Mouse (Mus musculus): Measurements from ENCODE around the gene Svop. TPM values are rescaled to one million over a fixed set of nuclear protein-coding genes. Genes with fewer than 3 reads are reported as not detected.

The Svop gene
- polyA plus RNA-seq, 1 experiment from 2014 or later, result not detected

DNA sequence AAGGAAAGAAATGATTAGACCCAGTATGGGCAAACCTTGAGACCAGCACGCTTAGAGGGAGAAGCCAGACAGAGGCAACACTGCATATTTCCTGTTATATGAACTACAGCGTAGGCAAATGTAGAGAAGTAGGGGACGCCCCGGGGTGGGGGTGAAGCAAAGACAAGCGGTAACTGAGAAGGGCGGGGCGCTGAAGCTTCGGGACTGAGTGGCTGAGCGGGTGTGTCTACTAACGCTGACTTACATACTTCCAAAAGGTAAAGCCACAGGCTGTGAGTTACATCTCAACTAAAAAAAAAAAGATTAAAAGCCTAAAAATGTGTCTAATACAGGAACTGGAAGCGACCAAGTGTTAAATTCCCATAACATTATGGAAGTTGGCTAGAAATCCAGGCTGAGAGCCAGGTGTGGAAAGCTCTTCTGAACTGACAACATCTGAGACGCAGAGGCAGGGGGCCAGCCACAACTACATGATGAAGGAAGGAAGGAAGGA, 99.0 kb downstream of the Svop start:
- Histone ChIP-seq H3K4me1 (ENCODE audit: insufficient read depth) (peaks cover 39% of the 10 kb centered on the region), H3K27me3 (ENCODE audit: insufficient read depth, low read length) (no peaks in the 10 kb centered on the region; the same call in 1 of the 2 replicates), H3K9ac (replicated peaks) (peak overlapping the region; percentile 83), H3K4me2 (ENCODE audit: low read depth, low read length) (peak overlapping the region; percentile 99), H3K27ac (ENCODE audit: low read depth) (peak overlapping the region; percentile 88), H3K36me3 (replicated peaks; ENCODE audit: insufficient read depth, low read length) (no peaks in the 10 kb centered on the region), H3K9me3 (ENCODE audit: low read length) (no peaks in the 10 kb centered on the region), H3K4me3 (ENCODE audit: low read depth, low read length) (peak overlapping the region; percentile 92)
- WGBS (ENCODE audit: insufficient replicate concordance), result 4% methylated on average over 12 of the region's 12 CpGs
- no peak for ATAC-seq
- DNase-seq, result peak; percentile 75
- TF ChIP-seq CTCF (IDR thresholded peaks at IDR 0.05; ENCODE audit: low read depth), result no peak
- no peak for TF ChIP-seq EP300 (IDR thresholded peaks at IDR 0.05; ENCODE audit: low read depth)

DNA sequence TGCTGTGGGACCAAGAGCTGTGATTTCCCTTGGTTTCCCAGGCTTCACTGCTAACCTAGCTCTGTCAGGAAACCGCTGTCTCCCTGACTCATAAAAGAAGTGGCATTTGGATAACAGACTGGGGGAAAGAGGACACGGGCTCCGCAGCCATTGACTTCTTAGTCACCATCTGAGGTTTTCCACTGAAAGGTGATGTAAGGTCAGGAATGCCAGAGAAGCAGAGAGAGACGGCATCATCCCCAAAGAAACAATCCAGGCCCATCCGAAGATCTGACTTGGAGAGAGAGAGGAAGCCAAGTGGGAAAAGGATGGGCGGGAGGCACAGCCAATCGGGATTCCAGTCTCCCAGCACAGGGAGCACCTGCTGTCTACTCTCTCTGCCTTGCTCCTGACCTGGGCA, 100.2 kb downstream of the Svop start:
- DNase-seq (no peak), ATAC-seq (no peak)
- no peaks in the 10 kb centered on the region for H3K36me3 ChIP-seq (replicated peaks; ENCODE audit: insufficient read depth, low read length)
- H3K4me1 ChIP-seq (ENCODE audit: insufficient read depth), result peaks cover 52% of the 10 kb centered on the region
- no peaks in the 10 kb centered on the region; the same call in 1 of the 2 replicates for H3K27me3 ChIP-seq (ENCODE audit: insufficient read depth, low read length)
- no peak overlapping the region for H3K9ac ChIP-seq (replicated peaks)
- peak overlapping the region; percentile 60; the same call in 1 of the 2 replicates for H3K4me2 ChIP-seq (ENCODE audit: low read depth, low read length)
- H3K27ac ChIP-seq (ENCODE audit: low read depth), result peak overlapping the region; percentile 61; the same call in 1 of the 2 replicates
- no peak overlapping the region for H3K4me3 ChIP-seq (ENCODE audit: low read depth, low read length)
- WGBS (ENCODE audit: insufficient replicate concordance), result 84% methylated on average over 7 of the region's 7 CpGs
- H3K9me3 ChIP-seq (ENCODE audit: low read length), result no peaks in the 10 kb centered on the region
- TF ChIP-seq CTCF (IDR thresholded peaks at IDR 0.05; ENCODE audit: low read depth), result no peak
- TF ChIP-seq EP300 (IDR thresholded peaks at IDR 0.05; ENCODE audit: low read depth), result no peak

DNA sequence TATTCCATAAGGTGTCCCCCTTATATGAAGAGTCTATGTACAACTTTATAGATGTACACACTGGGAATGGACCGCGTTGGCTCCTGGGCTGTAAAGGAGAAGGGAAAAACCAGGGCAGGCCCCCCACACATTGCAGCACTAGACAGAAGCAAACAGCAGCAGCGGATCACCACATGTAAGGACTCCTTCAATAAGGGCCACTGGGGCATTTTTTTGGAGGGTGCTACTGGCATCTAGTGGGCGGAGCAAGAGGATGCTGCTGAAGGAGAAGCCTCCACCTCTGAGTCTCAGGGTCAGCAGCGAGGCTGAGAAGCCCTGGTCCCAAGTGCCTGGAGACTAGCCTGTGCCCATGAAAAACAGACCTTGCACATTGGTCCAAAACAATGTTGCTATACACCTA, 100.8 kb downstream of the Svop start:
- H3K9me3 ChIP-seq (ENCODE audit: low read length), result no peaks in the 10 kb centered on the region
- WGBS (ENCODE audit: insufficient replicate concordance), result 90% methylated on average over 5 of the region's 5 CpGs
- ATAC-seq (no peak), DNase-seq (no peak)
- no peaks in the 10 kb centered on the region for H3K36me3 ChIP-seq (replicated peaks; ENCODE audit: insufficient read depth, low read length)
- H3K27me3 ChIP-seq (ENCODE audit: insufficient read depth, low read length), result no peaks in the 10 kb centered on the region; the same call in 1 of the 2 replicates
- H3K4me1 ChIP-seq (ENCODE audit: insufficient read depth), result peaks cover 57% of the 10 kb centered on the region
- H3K9ac ChIP-seq (replicated peaks), result peak overlapping the region; percentile 55
- H3K27ac ChIP-seq (ENCODE audit: low read depth), result peak overlapping the region; percentile 61; the same call in 1 of the 2 replicates
- TF ChIP-seq EP300 (IDR thresholded peaks at IDR 0.05; ENCODE audit: low read depth) (no peak), CTCF (IDR thresholded peaks at IDR 0.05; ENCODE audit: low read depth) (peak; percentile 58)
- no peak overlapping the region for H3K4me3 ChIP-seq (ENCODE audit: low read depth, low read length)
- H3K4me2 ChIP-seq (ENCODE audit: low read depth, low read length), result peak overlapping the region; percentile 60

DNA sequence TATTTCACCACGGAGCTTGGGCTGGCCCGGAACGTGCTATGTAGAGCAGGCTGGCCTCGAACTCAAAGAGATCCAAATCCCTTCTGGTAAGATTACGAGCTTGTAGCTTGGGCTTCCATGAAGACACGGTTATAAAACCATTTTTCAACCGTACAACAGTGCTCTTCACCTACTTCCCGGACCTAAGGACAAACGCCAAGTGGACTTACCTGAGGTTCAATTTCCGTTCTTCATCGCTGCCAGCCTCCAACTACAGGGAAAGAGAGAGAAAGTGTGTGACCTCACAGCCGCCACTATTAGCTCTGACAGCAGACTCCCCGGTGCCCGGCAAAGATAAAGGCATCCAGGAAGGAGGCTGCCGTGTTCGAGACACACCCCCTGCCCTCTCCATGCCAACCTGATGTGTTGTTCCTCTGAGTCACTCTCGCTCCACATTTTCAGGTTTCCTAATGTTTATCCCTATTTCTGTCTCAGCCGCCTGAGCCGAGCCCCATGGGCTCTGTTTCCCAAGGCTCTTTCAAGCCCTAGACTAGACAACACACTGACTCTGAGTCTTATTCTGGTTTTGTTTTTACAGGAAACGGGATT, 101.8 kb downstream of the Svop start:
- Histone ChIP-seq H3K9me3 (ENCODE audit: low read length) (no peaks in the 10 kb centered on the region), H3K4me3 (ENCODE audit: low read depth, low read length) (peak overlapping the region; percentile 43), H3K27me3 (ENCODE audit: insufficient read depth, low read length) (no peaks in the 10 kb centered on the region; the same call in 1 of the 2 replicates), H3K9ac (replicated peaks) (peak overlapping the region; percentile 55), H3K27ac (ENCODE audit: low read depth) (peak overlapping the region; percentile 61), H3K36me3 (replicated peaks; ENCODE audit: insufficient read depth, low read length) (no peaks in the 10 kb centered on the region), H3K4me2 (ENCODE audit: low read depth, low read length) (peak overlapping the region; percentile 60), H3K4me1 (ENCODE audit: insufficient read depth) (peaks cover 65% of the 10 kb centered on the region)
- DNase-seq (peak; percentile 80), ATAC-seq (peak; percentile 70)
- WGBS (ENCODE audit: insufficient replicate concordance), result 61% methylated on average over 20 of the region's 20 CpGs
- TF ChIP-seq EP300 (IDR thresholded peaks at IDR 0.05; ENCODE audit: low read depth) (peak; percentile 47), CTCF (IDR thresholded peaks at IDR 0.05; ENCODE audit: low read depth) (no peak)

DNA sequence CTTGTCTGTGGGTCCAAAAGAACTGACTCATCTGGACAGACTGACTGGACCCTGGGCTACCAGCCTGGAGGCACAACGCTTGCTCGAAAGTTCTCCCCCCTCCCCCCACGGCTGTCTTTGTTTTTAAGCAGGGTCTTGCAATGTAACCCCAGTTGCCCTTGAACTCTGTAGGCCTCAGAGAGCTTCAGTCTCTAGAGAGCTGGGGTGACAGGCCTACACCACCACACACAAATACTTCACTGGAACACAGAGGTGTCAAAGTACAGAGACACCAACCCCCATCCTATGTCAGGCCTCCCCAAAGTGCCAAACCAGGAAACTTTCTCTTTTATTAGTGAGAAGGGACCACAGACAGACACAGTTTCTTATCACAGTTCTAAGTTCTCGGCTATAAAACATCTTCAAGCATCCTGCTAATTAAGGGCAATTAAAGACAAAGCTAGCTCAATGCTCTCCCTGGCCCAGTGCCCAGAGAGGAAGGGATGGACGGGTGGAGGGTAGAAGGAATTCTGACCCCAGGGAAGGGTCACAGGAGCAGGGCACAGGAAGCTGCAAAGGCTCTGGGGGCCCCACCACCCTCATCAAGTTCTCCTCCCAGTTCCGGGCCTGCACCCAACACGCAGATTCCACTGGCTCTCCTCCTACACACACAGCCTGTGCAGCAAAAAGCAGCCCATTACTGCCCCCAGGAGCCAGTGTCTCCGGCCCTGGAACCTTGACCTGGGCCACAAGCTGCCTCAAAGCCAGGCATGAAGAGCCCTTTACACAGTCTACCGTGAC, 105.0 kb downstream of the Svop start:
- DNase-seq (peak; percentile 62), ATAC-seq (peak; percentile 61)
- Histone ChIP-seq H3K4me2 (ENCODE audit: low read depth, low read length) (peak overlapping the region; percentile 54), H3K9ac (replicated peaks) (peak overlapping the region; percentile 28; the same call in 1 of the 2 replicates), H3K27ac (ENCODE audit: low read depth) (peak overlapping the region; percentile 93), H3K36me3 (replicated peaks; ENCODE audit: insufficient read depth, low read length) (peaks cover 6% of the 10 kb centered on the region), H3K27me3 (ENCODE audit: insufficient read depth, low read length) (no peaks in the 10 kb centered on the region), H3K4me3 (ENCODE audit: low read depth, low read length) (peak overlapping the region; percentile 7; the same call in 1 of the 2 replicates), H3K9me3 (ENCODE audit: low read length) (no peaks in the 10 kb centered on the region), H3K4me1 (ENCODE audit: insufficient read depth) (peaks cover 59% of the 10 kb centered on the region)
- TF ChIP-seq EP300 (IDR thresholded peaks at IDR 0.05; ENCODE audit: low read depth) (no peak), CTCF (IDR thresholded peaks at IDR 0.05; ENCODE audit: low read depth) (peak; percentile 42)
- WGBS (ENCODE audit: insufficient replicate concordance), result 33% methylated on average over 9 of the region's 9 CpGs

DNA sequence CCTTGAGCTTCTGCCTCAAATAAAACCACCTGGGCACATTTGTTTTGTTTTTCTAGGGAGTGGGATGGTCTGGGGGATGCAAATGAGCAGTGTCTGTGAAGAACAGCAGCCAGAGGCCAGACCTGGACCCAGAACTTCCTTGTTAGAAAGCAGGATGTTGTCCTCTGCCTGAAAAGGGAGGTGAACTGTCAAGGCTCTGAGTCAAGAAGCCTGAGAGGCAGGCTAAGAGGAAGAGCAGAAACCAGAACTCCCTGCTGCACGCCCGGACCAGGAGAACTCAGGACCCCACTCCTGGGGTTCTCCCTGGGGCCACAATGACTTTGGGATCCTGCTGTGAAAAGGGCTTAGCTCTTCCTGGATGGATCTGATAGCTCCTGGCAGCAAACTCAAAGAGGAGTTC, 105.6 kb downstream of the Svop start:
- Histone ChIP-seq H3K4me2 (ENCODE audit: low read depth, low read length) (peak overlapping the region; percentile 54), H3K4me3 (ENCODE audit: low read depth, low read length) (no peak overlapping the region), H3K36me3 (replicated peaks; ENCODE audit: insufficient read depth, low read length) (peaks cover 6% of the 10 kb centered on the region), H3K4me1 (ENCODE audit: insufficient read depth) (peaks cover 64% of the 10 kb centered on the region), H3K9ac (replicated peaks) (peak overlapping the region; percentile 28; the same call in 1 of the 2 replicates), H3K27ac (ENCODE audit: low read depth) (peak overlapping the region; percentile 93), H3K27me3 (ENCODE audit: insufficient read depth, low read length) (no peaks in the 10 kb centered on the region), H3K9me3 (ENCODE audit: low read length) (no peaks in the 10 kb centered on the region)
- 51% methylated on average over 2 of the region's 2 CpGs for WGBS (ENCODE audit: insufficient replicate concordance)
- ATAC-seq, result no peak
- DNase-seq, result no peak
- no peak for TF ChIP-seq EP300 (IDR thresholded peaks at IDR 0.05; ENCODE audit: low read depth)
- TF ChIP-seq CTCF (IDR thresholded peaks at IDR 0.05; ENCODE audit: low read depth), result no peak
